Mouse (Mus musculus) heart, adult 9 months (tissue): Measurements from ENCODE around the gene Dhrs7b.
"Not testable (repeated sequence)": the region's sequence is repeated elsewhere in the genome, so short reads cannot be mapped to it uniquely, and the experiment has no call there.

ENCODE experiments used
- DNase-seq, 2 experiments: peaks; one replicate each; pipeline ENCODE4 v3.0.0; 2022; ENCODE audit warnings: low spot score in 2 of 2

The Dhrs7b gene

GRCm38 (mm10) chr11:60830433-60831052 is at the start of gene Dhrs7b:
Gene Dhrs7b (plus strand): TSS chr11:60830631.
- peak; percentile 93 for DNase-seq

GRCm38 (mm10) chr11:60784179-60784922 is 46.1 kb upstream of the Dhrs7b start:
- no peak for DNase-seq

GRCm38 (mm10) chr11:60787595-60787994 is 42.8 kb upstream of the Dhrs7b start:
- peak; percentile 63 to 68 for DNase-seq

GRCm38 (mm10) chr11:60790472-60790871 is 40.0 kb upstream of the Dhrs7b start:
- DNase-seq: no peak

- no peak for DNase-seq
Observed at GRCm38 (mm10) chr11:60796342-60796741, 34.1 kb upstream of the Dhrs7b start.

- no peak for DNase-seq
Observed at GRCm38 (mm10) chr11:60799977-60800376, 30.5 kb upstream of the Dhrs7b start.

GRCm38 (mm10) chr11:60800892-60801291 is 29.5 kb upstream of the Dhrs7b start:
- DNase-seq: no peak

- DNase-seq: peak; percentile 17 to 39
Observed at GRCm38 (mm10) chr11:60808286-60809070, 22.0 kb upstream of the Dhrs7b start.

GRCm38 (mm10) chr11:60809546-60809945 is 20.9 kb upstream of the Dhrs7b start:
- no peak for DNase-seq

GRCm38 (mm10) chr11:60810046-60810965 is 20.1 kb upstream of the Dhrs7b start:
- DNase-seq: no peak

GRCm38 (mm10) chr11:60811054-60811460 is 19.4 kb upstream of the Dhrs7b start:
- DNase-seq: peak; percentile 93 to 95

- DNase-seq: not testable (repeated sequence)
Observed at GRCm38 (mm10) chr11:60811618-60812017, 18.8 kb upstream of the Dhrs7b start, which contains the start of gene Shmt1. Gene Shmt1 (minus strand): TSS chr11:60811718.

GRCm38 (mm10) chr11:60816398-60816797 is 14.0 kb upstream of the Dhrs7b start:
- DNase-seq: no peak

GRCm38 (mm10) chr11:60823771-60824170 is 6.7 kb upstream of the Dhrs7b start:
- no peak for DNase-seq

- no peak for DNase-seq
Observed at GRCm38 (mm10) chr11:60825191-60825590, 5.2 kb upstream of the Dhrs7b start.

- no peak for DNase-seq
Observed at GRCm38 (mm10) chr11:60826700-60827099, 3.7 kb upstream of the Dhrs7b start.

GRCm38 (mm10) chr11:60827241-60827945 is 3.0 kb upstream of the Dhrs7b start:
- no peak for DNase-seq

GRCm38 (mm10) chr11:60828903-60829302 is 1.5 kb upstream of the Dhrs7b start:
- DNase-seq: no peak

GRCm38 (mm10) chr11:60836897-60837296 is 6.5 kb downstream of the Dhrs7b start:
- DNase-seq: no peak

GRCm38 (mm10) chr11:60837644-60838406 is 7.4 kb downstream of the Dhrs7b start:
- DNase-seq: peak in 1 of 2 experiments; percentile 4
